Mouse (Mus musculus) layer of hippocampus, adult 11-12 months (tissue): Measurements from ENCODE around the gene Ptgfrn.
A peak's percentile ranks its signal among the peaks of the same experiment; 100 is the strongest.

Experiments used
- DNase-seq: peaks from one replicate; pipeline ENCODE4 v3.0.0; 2022; ENCODE audit warnings: low spot score

Ptgfrn gene

GRCm38 (mm10) chr3:101110043-101110837, at the start of gene Ptgfrn:
Gene Ptgfrn (minus strand): TSS chr3:101110278.
- DNase-seq: peak; percentile 31

DNA sequence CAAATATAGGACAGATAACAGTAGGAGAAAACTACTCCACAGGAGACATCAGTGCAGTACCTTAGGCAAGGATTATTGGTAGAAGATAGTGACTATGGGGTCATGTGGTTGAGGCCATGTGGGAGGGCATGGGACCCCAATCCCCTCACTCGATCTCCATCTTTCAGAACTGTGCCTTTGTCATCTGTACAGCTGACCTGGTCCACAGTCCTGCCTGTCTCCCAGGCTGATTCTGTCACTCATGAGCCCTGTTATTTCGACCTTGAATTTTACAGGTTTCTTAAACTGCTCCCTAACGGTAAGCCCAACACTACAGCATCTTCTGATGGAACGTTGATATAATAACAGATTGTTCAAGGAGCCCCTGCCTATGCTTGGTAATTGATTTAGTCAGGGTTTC, 49.6 kb upstream of the Ptgfrn start:
- no peak for DNase-seq

- DNase-seq: no peak
Measured at GRCm38 (mm10) chr3:101154067-101154466, 44.0 kb upstream of the Ptgfrn start.

DNA sequence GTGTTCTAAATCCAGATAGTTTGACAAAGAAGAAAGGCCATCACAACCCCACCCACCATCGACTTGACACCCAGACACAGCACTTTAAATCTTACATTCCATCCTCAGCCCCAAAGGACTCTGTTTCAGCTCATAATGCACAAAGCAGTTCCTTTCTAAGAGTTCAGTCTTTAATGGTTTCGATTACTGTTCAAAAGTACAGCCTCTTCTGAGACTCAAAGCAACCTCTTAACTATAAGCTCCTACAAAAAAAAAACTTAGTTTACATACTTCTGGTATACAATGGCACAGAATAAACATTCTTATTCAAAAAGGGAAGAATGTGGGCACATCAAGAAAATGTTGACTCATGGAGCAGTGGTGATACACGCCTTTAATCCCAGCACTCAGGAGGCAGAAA, 43.3 kb upstream of the Ptgfrn start:
- no peak for DNase-seq

- no peak for DNase-seq
Measured at GRCm38 (mm10) chr3:101146126-101146772, 36.2 kb upstream of the Ptgfrn start.

DNA sequence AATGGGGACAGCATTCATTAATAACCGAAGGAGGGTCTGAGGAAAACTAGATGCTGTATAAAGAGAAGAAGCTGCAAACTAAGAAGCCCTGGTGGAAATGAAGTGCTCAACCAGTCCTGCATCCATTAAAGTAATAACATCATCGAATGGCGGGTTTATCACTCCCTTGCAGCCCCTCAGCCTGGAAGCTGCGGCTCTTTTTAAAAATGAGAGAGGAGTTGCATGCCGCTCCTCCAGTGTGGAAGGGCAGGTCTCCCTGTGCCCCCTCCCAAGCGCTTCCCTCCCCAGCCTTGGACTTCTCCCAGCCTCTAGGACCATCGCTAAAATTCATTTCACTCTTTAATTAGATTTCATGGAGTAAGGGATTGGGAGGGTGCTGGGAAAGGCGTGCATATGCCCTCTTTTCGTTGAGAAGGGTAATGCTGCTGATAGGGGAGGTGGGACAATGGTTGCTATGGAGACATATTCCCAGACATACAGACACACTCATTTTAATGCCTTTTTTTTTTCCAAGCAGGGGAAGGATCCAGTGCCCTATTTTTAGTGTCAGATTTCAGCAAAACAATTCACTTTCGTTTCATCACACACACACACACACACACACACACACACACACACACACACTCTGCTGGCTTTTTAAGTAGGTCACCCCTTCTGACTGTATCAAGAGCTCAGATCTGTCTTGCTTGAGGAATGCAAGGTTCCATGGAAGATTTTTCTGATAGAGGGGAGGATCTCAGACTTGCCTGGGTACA, 35.4 kb upstream of the Ptgfrn start:
- peak; percentile 37 for DNase-seq

DNA sequence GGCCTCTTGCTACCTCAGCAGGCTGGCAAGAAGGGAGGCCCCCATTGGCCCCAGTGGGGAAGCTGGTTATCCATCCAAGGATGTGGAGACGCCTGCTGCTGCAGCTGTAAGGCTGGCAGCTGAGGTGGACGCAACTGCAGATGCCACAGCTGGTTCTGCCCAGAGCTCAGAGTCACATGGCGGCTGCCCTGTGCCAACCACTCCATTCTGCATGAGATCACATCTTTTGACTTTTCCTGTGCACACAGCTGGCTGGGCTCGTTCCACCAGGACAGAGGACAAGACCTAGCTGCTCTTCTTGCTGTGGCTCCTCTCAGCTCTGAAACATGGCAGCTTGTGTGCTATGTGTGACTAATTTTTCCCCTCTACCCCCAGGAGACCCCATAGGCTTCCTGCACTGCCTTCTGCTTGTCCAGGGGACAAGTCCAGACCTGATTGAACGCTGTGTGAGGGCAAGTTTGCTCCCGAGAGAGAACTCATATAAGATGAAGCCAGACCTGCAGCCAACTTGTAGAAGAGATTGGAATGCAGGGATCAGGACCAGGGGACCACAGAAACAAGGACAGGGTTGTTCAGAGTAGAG, 34.4 kb upstream of the Ptgfrn start:
- DNase-seq: no peak

DNA sequence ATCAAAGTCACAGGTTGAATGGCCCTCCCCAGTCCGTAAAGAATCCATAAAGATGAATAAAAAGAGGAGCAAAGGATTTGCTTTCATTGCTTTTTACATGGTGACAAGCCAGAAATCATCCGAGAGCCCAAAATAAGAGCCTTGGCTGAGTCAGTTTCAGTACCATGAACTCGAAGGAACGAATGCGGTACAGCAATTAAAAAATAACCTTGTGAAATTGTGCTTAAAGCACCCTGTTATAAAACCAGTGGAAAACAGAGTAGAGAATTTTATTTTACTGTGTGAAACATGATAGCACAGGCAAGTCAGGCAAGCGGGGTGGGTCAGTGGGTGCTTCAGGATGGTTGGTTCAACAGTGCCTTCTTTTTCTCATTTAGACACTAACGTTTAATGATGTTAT, 33.4 kb upstream of the Ptgfrn start:
- DNase-seq: no peak

GRCm38 (mm10) chr3:101141864-101142263, 31.8 kb upstream of the Ptgfrn start:
- peak; percentile 48 for DNase-seq

DNA sequence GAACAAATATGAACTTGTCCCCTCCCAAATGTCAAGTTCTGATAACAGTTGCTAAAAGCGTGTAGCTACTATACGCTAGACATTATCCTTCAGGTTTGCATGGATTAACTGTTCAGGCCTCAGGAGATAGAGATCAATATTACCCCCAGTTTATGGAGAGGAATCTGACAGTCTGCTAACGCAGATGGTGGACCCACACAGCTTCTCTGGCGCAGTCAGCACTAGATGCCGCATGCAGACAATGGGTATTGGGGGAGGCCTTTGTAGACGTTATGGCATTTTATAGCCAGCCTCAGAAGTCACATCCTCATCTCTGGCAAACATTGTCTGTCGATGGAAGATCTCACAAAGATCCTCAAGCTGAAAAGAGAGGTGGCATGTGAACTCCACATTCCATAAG, 29.9 kb upstream of the Ptgfrn start:
- no peak for DNase-seq

GRCm38 (mm10) chr3:101136483-101136882, 26.4 kb upstream of the Ptgfrn start:
- DNase-seq: no peak

DNA sequence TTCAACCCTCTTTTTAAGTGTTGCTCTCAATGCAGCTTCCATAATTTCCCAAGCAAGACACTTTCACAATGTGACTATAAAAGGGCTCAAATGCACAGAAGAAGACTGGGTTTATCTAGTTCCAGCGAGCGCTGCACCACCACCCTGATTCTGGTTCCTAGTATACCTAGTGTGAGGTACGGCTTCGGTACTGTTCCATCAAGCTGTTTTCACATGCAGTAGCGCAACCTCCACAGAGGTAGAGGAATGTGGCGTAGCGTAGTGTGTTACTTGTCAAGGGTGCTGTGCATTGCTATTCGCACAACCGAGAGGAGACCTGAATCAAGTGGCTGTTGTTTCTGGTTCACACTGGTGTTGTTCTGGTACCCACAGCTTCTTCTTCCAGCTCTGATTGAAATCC, 24.8 kb upstream of the Ptgfrn start:
- DNase-seq: no peak

DNA sequence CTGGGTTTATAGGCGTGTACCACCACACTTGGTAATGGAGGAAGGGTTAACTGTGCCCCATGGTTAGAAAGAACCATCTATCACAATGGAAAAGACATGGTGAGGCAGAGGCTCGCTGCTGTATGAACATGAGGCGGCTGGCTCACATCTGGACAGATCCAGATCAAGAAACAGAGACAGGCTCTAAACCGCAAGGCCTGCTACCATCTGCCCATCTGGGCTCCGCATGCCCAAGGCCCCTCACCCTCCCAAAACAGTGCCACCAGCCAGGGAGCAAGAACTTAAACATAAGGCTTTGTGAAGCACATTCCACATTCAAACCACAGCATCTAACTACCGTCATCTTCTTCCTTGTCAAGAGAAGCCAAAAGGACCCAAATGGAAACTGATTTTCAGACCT, 22.9 kb upstream of the Ptgfrn start:
- DNase-seq: no peak

DNA sequence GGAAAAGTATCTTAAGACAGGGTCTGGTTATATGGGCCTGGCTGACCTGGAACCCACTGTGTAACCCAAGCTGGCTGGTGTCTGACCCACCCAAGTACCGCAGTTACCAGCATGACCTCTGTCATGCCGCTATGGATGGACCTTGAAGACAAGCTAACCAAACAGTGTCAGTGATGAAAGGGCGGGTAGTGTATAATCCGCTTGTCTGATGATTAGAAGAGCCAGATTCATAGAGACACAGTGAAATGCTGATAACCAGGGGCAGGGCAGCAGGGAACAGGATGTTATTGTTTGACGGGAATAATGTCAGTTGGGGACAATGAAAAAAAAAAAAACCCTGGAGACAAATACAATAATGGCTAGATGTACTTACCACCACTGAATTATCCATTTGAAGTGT, 21.7 kb upstream of the Ptgfrn start:
- no peak for DNase-seq

DNA sequence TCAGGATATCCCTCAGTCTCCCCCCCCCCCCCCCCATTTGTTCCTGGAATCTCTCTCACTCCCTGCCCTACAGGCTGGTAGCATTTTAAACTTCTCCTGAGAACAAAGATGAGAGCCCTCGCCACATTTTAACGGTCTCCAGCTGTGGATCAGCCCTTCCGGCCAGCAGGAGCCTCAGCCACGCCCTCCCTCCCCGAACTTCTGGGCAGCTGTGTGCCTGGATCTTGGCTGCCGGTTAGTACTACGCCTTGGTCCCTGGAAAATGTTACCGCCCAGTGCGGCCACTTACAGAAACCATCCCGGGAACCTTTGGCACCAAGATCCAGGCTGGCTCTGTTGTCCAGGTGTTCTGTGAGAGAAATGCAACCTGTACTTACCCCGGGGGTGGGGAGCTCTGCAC, 20.4 kb upstream of the Ptgfrn start:
- DNase-seq: no peak

DNA sequence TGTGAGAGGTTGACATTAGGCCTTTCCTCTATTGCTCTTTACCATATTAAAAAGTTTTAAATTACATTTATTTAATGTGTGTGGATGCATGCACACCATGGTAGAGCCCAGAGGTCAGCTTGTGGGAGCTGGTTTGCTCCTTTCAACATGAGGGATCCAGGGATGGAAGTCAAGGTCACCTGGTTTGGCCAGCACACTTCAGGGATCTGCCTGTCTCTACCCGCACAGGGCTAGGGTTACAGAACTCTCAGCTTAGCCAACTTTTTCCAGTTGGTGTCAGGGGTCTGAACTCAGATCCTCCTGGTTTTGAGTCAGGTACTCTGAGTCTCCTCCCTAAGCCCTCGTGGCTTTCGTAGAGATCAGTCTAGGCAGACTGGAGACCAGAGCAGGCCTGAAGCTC, 19.5 kb upstream of the Ptgfrn start:
- DNase-seq: no peak

DNA sequence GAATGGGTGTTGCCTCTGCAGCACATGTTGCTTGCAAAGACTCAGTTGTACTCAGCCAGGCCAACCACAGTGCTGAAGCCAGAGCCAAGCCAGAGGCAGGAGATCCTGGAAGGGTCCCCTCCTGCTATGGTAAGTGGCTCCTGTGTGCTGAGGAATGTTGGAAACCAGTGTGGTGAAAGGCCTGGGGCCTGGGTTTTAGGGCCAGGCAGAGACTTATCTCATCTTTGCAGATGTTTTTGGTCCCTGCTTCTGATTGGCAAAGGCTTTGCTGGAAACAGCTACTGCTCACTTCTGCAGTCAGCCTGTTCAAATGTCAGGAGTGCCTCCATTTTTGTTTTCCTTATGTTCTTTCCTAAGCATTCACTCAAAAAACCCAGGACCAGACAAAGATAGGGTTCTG, 19.0 kb upstream of the Ptgfrn start:
- no peak for DNase-seq

DNA sequence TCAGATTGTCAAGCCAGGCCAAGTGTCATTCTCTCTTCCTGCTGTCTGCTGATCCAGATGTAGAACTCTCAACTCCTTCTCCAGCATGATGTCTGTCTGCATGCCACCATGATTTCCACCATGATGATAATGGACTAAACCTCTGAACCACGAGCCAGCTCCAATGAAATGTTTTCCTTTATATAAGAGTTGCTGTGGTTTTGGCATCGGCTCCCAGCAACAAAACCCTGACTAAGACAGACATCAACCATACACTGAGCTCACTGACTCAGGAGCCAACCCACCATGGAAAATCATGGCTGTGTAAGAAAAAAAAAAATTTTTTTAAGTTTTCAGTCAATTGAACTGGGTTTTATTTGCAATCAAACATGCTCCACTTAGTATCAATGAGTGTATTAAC, 17.7 kb upstream of the Ptgfrn start:
- DNase-seq: no peak

DNA sequence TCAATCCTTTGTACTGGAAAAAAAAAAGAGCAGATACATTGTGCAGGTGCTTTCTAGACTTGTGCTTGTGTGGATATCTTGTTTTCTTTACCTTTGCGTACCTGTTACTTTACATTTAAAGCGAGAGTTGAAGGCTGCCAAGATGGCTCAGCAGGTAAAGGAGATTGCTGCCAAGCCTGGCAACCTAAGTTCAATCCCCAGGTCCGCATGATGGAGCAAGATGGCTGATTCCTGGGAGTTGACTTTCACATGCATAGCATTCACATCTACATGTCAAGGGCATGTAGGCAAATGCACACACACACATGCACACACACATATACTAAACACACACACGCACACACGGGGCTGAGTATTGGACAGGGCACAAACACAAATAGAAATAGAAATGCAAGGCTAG, 14.6 kb upstream of the Ptgfrn start:
- DNase-seq: no peak

DNA sequence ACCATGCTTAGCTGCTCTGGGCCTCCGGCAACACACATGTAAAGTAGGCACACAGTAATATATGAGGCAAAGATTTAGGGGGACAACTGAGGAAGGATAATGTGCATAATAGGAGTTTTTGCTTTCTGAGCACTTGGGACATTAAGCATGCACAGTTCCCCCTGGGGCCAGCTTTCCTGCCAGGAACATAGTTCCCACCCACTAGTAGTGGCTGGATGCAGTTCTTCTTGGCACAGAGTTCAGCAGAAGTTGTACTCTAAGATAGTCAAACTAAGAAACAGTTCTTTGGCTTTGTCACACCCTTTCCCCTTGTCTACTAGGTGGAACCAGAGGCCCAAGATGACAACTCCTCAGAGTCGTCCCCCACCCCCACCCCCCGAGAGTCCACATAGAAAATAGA, 12.4 kb upstream of the Ptgfrn start:
- no peak for DNase-seq

DNA sequence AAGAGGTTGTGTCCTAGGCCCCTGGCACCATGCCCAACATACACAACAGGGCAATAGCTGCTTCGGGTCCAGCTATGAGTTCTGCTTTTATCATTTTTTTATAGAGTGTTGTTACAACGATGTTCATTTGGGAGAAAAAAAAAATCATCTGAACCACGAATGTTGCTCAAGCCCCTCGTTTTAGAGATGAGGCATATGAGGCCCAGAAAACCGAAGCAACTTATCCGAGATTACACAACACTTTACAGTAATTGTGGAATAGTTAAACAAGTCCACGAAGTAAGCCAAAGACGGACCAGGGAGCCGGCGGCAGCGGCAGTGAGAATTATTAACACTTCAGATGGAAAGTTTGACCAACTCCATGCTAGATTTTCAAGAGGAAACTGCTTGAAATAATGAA, 7.7 kb upstream of the Ptgfrn start:
- DNase-seq: no peak

DNA sequence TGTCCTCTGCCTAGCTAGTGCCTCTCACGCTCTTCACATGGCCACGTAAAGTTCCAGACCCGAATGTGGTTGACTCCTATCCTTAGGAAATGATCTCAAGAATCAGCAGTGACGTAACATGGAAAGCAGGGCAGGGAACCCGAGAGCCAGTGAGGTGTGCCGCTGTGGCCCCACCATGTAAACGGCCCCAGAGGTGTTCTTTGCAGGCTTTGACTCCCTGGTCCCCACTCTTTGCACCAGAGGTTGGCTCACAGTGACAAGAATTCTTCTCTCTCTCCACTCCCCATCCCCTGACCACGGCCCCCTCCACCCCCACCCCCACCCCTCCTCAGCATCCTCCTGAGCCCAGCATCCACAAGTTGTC, 7.3 kb upstream of the Ptgfrn start:
- DNase-seq: no peak
